Mouse (Mus musculus) cortical plate, adult 2 months (tissue): ENCODE measurements around the gene Gpd2.

Experiments used
- CTCF ChIP-seq: fragments of 200-500 bp; IDR thresholded peaks from 2 replicates; pipeline ENCODE4 v1.5.1; 2011; ENCODE audit warnings: mild to moderate bottlenecking, control low read depth, low read length; ENCODE audit not compliant: insufficient read depth; ENCODE audit errors: extremely low read depth
- POLR2A ChIP-seq: fragments of 200-500 bp; IDR thresholded peaks from 2 replicates; pipeline ENCODE4 v1.6.1; 2011; ENCODE audit warnings: mild to moderate bottlenecking, low read length, control low read depth; ENCODE audit not compliant: insufficient read depth; ENCODE audit errors: extremely low read depth

GRCm38 (mm10) chr2:57266679-57267393 lies 29.4 kb downstream of the Gpd2 start:
- no peak for TF ChIP-seq CTCF
- no peak for TF ChIP-seq POLR2A
